Mouse (Mus musculus) C2C12 (cell line): ENCODE data around the gene Uvrag. TPM values are rescaled to one million over a fixed set of nuclear protein-coding genes. Genes with fewer than 3 reads are reported as not detected.

Experiments
- H3K27me3 ChIP-seq: one replicate; pipeline ENCODE4 v1.6.1; 2011; ENCODE audit not compliant: control insufficient read depth, insufficient read depth, insufficient read length
- H3K36me3 ChIP-seq: one replicate; pipeline ENCODE4 v1.6.1; 2011; ENCODE audit not compliant: control insufficient read depth, insufficient read depth
- H3K4me3 ChIP-seq: one replicate; pipeline ENCODE4 v1.5.1; 2011; ENCODE audit warnings: mild to moderate bottlenecking, control low read depth; ENCODE audit not compliant: poor library complexity, insufficient read depth, severe bottlenecking
- H3K79me2 ChIP-seq: one replicate; pipeline ENCODE4 v1.6.1; 2011; ENCODE audit not compliant: control insufficient read depth, insufficient read depth
- H3K79me3 ChIP-seq: one replicate; pipeline ENCODE4 v1.6.1; 2011; ENCODE audit warnings: low read depth, control low read depth
- H3ac ChIP-seq: one replicate; pipeline ENCODE3; 2011; ENCODE audit warnings: low read depth; ENCODE audit not compliant: control insufficient read depth, insufficient read length
- CEBPB ChIP-seq: IDR thresholded peaks from one replicate; pipeline ENCODE4 v1.6.1; 2011; ENCODE audit warnings: low read depth, mild to moderate bottlenecking, control low read depth, moderate library complexity
- CTCF ChIP-seq: IDR thresholded peaks from one replicate; pipeline ENCODE4 v1.5.1; 2011; ENCODE audit not compliant: control insufficient read depth, insufficient read depth, insufficient read length
- FOSL1 ChIP-seq: IDR thresholded peaks from one replicate; pipeline ENCODE4 v1.8.0; 2011; ENCODE audit warnings: mild to moderate bottlenecking, low read length; ENCODE audit not compliant: poor library complexity, insufficient read depth, severe bottlenecking
- MAX ChIP-seq: IDR thresholded peaks from one replicate; pipeline ENCODE4 v1.6.1; 2011; ENCODE audit warnings: mild to moderate bottlenecking, control low read depth
- MYOD1 ChIP-seq: IDR thresholded peaks from one replicate; pipeline ENCODE4 v1.6.1; 2011; ENCODE audit warnings: low read depth; ENCODE audit not compliant: control insufficient read depth, insufficient read length
- MYOG ChIP-seq: IDR thresholded peaks from one replicate; pipeline ENCODE4 v1.6.1; 2011; ENCODE audit not compliant: control insufficient read depth, insufficient read length; ENCODE audit errors: extremely low read depth
- USF1 ChIP-seq: IDR thresholded peaks from one replicate; pipeline ENCODE4 v1.6.1; 2011; ENCODE audit warnings: low read depth, mild to moderate bottlenecking, control low read depth, moderate library complexity
- polyA plus RNA-seq: library from polyadenylated mRNA; unstranded; fragments of >200 nt; fragmentation: generic; extraction: Trizol; gene quantifications from one replicate; pipeline ENCODE4 v1.2.1, GENCODE M21; 2012; ENCODE audit warnings: missing spikeins

Gene Uvrag
- polyA plus RNA-seq, 1 experiment: 9.0 TPM

GRCm38 (mm10) chr7:99023931-99024330 is 117.0 kb downstream of the Uvrag start:
- Histone ChIP-seq H3K27me3 (no peaks in the 10 kb centered on the region), H3K4me3 (no peak overlapping the region), H3ac (no peak overlapping the region), H3K36me3 (no peaks in the 10 kb centered on the region), H3K79me2 (no peaks in the 10 kb centered on the region), H3K79me3 (no peaks in the 10 kb centered on the region)
- peak; percentile 63 for TF ChIP-seq FOSL1
- no peak for TF ChIP-seq CTCF

- Histone ChIP-seq H3K27me3 (no peaks in the 10 kb centered on the region), H3K79me3 (no peaks in the 10 kb centered on the region), H3K4me3 (no peak overlapping the region), H3K36me3 (no peaks in the 10 kb centered on the region), H3ac (no peak overlapping the region), H3K79me2 (no peaks in the 10 kb centered on the region)
- TF ChIP-seq USF1: no peak
- TF ChIP-seq MYOD1: no peak
Observed at GRCm38 (mm10) chr7:99021277-99021676, 119.7 kb downstream of the Uvrag start.

GRCm38 (mm10) chr7:99020353-99020752 is 120.6 kb downstream of the Uvrag start:
- Histone ChIP-seq H3K79me2 (no peaks in the 10 kb centered on the region), H3K4me3 (no peak overlapping the region), H3K79me3 (no peaks in the 10 kb centered on the region), H3K36me3 (no peaks in the 10 kb centered on the region), H3K27me3 (no peaks in the 10 kb centered on the region), H3ac (no peak overlapping the region)
- no peak for TF ChIP-seq MYOG
- no peak for TF ChIP-seq MAX
- no peak for TF ChIP-seq CTCF
- TF ChIP-seq USF1: no peak
- TF ChIP-seq MYOD1: no peak
- TF ChIP-seq FOSL1: no peak
- no peak for TF ChIP-seq CEBPB

- no peaks in the 10 kb centered on the region for H3K79me3 ChIP-seq
- no peaks in the 10 kb centered on the region for H3K36me3 ChIP-seq
- TF ChIP-seq USF1: no peak
- no peak for TF ChIP-seq FOSL1
- TF ChIP-seq MYOG: no peak
- no peak for TF ChIP-seq CTCF
- H3K79me2 ChIP-seq: no peaks in the 10 kb centered on the region
- H3ac ChIP-seq: no peak overlapping the region
- H3K4me3 ChIP-seq: no peak overlapping the region
- H3K27me3 ChIP-seq: no peaks in the 10 kb centered on the region
Observed at GRCm38 (mm10) chr7:99017224-99017844, 123.6 kb downstream of the Uvrag start.

GRCm38 (mm10) chr7:99015914-99016313 is 125.0 kb downstream of the Uvrag start:
- TF ChIP-seq FOSL1: no peak
- TF ChIP-seq MAX: no peak
- no peak for TF ChIP-seq USF1
- no peak for TF ChIP-seq CEBPB
- TF ChIP-seq CTCF: no peak
- TF ChIP-seq MYOD1: no peak
- TF ChIP-seq MYOG: no peak
- H3K4me3 ChIP-seq: no peak overlapping the region
- no peaks in the 10 kb centered on the region for H3K79me2 ChIP-seq
- no peaks in the 10 kb centered on the region for H3K79me3 ChIP-seq
- H3K36me3 ChIP-seq: no peaks in the 10 kb centered on the region
- no peaks in the 10 kb centered on the region for H3K27me3 ChIP-seq
- H3ac ChIP-seq: no peak overlapping the region

- TF ChIP-seq MAX (no peak), CEBPB (no peak), FOSL1 (no peak), USF1 (no peak), MYOD1 (no peak), MYOG (no peak), CTCF (no peak)
- Histone ChIP-seq H3K79me2 (no peaks in the 10 kb centered on the region), H3K79me3 (no peaks in the 10 kb centered on the region), H3ac (no peak overlapping the region), H3K36me3 (no peaks in the 10 kb centered on the region), H3K27me3 (no peaks in the 10 kb centered on the region), H3K4me3 (no peak overlapping the region)
Observed at GRCm38 (mm10) chr7:99015419-99015818, 125.5 kb downstream of the Uvrag start.
